Mouse (Mus musculus): ENCODE data around the gene Phactr3. TPM values are rescaled to one million over a fixed set of nuclear protein-coding genes. Genes with fewer than 3 reads are reported as not detected.

Gene Phactr3
- polyA plus RNA-seq, 1 experiment = 0.75 TPM

DNA sequence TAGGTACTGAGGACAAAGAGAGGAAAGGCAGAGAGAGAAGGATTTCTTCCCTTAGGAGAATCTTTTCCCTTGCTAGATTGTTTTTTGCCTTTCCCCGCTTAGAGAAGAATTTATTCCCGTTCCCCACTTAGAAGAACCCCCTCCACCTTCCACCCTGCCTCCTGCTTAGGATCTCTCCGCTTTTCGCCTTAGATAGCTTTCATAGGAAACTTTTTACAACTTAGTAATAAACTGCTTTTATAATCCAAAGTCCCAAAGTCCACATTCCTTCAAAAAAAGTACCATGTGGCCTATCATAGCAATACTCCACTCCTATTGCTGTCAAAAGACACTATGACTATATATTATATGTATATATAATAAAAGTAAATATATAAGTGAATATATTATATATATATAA lies 223.8 kb downstream of the Phactr3 start:
- no peak for TF ChIP-seq CTCF (IDR thresholded peaks at IDR 0.05; ENCODE audit: low read depth, low read length)
- TF ChIP-seq EP300 (IDR thresholded peaks at IDR 0.05; ENCODE audit: insufficient read depth, low read depth, low read length) = no peak
- Histone ChIP-seq H3K9ac (ENCODE audit: low read depth, poor library complexity, severe bottlenecking) (no peak overlapping the region), H3K27ac (ENCODE audit: insufficient read depth, low read length) (no peak overlapping the region), H3K4me1 (ENCODE audit: control insufficient read depth, insufficient read depth, low read length) (no peaks in the 10 kb centered on the region), H3K27me3 (ENCODE audit: control insufficient read depth, insufficient read depth, low read length, poor library complexity, severe bottlenecking) (no peaks in the 10 kb centered on the region), H3K36me3 (ENCODE audit: control insufficient read depth, insufficient read depth, low read length, poor library complexity, severe bottlenecking) (no peaks in the 10 kb centered on the region), H3K9me3 (replicated peaks; ENCODE audit: control insufficient read depth, insufficient read depth, low read length, poor library complexity, severe bottlenecking) (no peaks in the 10 kb centered on the region), H3K4me3 (ENCODE audit: low read depth, low read length) (no peak overlapping the region)

Other genes starting within 250 kb of the Phactr3 start
- gene Gm14327, start 221.9 kb upstream of the Phactr3 start, polyA plus RNA-seq (2011; ENCODE audit: insufficient read depth, insufficient read length, low read depth, missing spikeins) = 1.4 and 1.9 TPM in 2 replicates
- gene Zfp972, start 193.4 kb upstream of the Phactr3 start, polyA plus RNA-seq (2011; ENCODE audit: insufficient read depth, insufficient read length, low read depth, missing spikeins) = 10.7 and 16.4 TPM in 2 replicates
- 6.5 and 15.9 TPM in 2 replicates for gene Gm14326, start 161.7 kb upstream of the Phactr3 start, polyA plus RNA-seq (2011; ENCODE audit: insufficient read depth, insufficient read length, low read depth, missing spikeins)
- 9.8 and 13.3 TPM in 2 replicates for gene Zfp971, start 95.7 kb upstream of the Phactr3 start, polyA plus RNA-seq (2011; ENCODE audit: insufficient read depth, insufficient read length, low read depth, missing spikeins)
- gene Zfp931, start 40.5 kb upstream of the Phactr3 start, polyA plus RNA-seq (2011; ENCODE audit: insufficient read depth, insufficient read length, low read depth, missing spikeins) = 4.6 and 9.8 TPM in 2 replicates

Measured in ES-Bruce4 (cell line).